Mouse (Mus musculus): ENCODE measurements at regions not wholly inside any gene's neighbourhood (a gene's known extent, or its start where the extent isn't known, plus 50 kb on each side); places are given as distances from the start of the nearest gene placed in this dataset.

DNA sequence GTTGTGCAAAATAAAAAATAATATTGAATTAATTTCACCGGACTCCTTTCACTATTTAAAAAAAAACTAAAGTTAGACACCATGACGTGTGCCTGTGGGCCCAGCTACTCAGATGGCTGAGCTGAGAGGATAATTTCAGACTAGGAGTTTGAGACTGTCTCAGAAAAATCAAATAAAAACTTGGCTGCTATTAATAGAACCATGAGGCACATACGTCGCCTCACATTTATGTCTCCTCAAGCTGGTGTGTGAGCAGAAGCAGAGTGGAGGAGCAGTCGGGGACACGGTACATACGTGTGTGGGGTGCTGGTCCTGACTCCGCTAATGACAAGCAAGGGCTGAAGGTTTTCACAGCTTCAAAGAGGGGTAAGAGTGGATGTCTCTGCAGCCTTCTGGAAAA, 52.8 kb upstream of the Dmrtb1 start:
- TF ChIP-seq CTCF (conservative IDR thresholded peaks at IDR 0.05), result no peak
- Histone ChIP-seq H3K4me3 (no peak overlapping the region), H3K27ac (0 out of 2 replicates have a peak overlapping the region, but pooled peaks have one; percentile 29)
- DNase-seq (ENCODE audit: low spot score in 2 of 2), result no peak

DNA sequence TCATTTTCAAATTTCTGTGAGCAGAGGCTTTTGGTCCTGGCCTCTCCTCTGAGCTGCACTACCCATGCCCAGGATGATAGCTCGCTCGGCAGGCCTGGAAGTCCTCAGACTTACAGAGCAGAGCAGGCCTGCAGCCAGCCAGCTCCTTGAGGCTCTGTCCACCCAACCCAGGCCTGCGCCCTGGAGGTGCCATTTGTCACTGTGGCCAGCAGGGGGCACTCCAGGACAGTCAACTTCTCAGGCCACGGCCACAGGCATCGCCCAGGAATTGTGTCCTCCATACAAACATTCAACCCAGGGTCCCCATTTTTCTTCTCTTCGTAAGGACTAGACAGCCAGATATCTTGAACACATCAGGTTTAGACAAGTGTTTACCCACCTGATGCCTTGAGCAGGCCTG, 53.9 kb upstream of the Dmrtb1 start:
- H3K4me3 ChIP-seq, result no peak overlapping the region
- H3K27ac ChIP-seq, result 0 out of 2 replicates have a peak overlapping the region, but pooled peaks have one; percentile 29
- DNase-seq (ENCODE audit: low spot score in 2 of 2), result peak; percentile 72 to 93
- TF ChIP-seq CTCF (conservative IDR thresholded peaks at IDR 0.05), result peak; percentile 99

DNA sequence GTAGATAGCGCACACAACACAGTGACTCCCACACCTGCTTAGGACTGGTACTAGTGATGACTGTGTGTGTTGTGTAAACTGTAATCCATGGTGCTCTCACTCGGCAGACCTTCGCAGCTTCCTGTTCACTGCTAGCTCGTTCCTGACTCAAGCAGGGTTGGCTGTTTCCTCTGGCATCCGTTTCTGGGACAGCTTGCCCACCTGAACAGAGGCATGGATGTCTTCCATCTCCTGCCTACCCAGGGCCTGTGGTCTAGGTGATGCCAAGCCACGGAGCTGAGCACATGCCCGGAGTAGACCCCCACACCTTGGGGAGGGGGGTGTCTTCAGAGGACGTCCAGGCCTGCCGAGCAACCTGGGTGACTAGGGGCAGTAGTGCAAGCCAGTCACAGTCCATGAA, 54.7 kb upstream of the Dmrtb1 start:
- Histone ChIP-seq H3K27ac (no peak overlapping the region), H3K4me3 (no peak overlapping the region)
- TF ChIP-seq CTCF (conservative IDR thresholded peaks at IDR 0.05), result no peak
- DNase-seq (ENCODE audit: low spot score in 2 of 2), result no peak

DNA sequence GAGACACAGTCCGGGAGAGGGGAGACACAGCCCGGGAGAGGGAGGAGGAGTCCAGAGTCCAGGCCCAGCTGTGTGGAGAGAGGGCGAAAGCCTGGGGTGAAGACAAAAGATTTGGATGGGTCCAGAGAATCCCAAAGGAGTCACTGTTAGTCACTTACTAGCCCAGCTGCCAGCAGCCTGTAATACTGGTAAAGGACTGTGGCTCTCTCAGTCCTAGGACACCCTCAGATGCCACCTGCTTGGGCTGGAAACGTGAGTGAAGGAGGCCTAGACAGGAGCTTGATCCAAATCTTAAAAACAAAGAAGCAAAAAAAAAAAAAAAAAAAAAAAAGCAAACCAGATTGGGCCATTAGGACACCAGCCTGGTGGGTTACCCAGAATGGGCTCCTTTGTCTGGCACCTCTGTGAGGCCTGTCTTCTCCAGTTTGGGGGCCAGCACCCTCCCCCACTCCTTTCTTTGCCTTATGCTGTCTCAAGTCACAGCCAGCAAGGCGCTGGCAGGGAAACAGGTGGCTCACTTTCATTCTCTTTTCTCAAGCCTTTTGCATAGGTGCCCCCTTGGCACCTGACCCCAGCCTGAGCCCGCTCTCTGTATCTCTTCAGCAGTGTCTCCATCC, 55.9 kb upstream of the Dmrtb1 start:
- H3K4me3 ChIP-seq, result no peak overlapping the region
- H3K27ac ChIP-seq, result no peak overlapping the region
- no peak for TF ChIP-seq CTCF (conservative IDR thresholded peaks at IDR 0.05)

DNA sequence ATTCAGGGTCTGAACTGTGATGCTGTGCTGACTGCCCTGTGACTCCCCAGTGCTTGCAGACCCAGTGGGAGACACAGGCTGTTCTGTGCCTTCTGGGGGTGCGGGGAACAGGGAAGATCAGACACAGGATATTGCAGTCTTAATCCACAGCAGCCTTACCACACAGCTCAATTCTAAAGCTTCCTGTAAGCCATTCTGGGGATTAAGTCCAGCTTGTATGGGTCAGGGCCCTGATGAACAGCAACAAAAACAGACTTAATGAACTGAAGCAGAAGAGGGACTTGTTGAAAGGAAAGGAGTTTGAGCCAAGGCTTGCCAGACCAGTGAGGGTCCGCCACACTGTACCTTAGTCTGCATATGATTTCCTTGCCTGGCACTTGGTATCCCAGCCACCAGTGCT, 58.4 kb upstream of the Lrp8 start:
- TF ChIP-seq CTCF (conservative IDR thresholded peaks at IDR 0.05), result no peak
- Histone ChIP-seq H3K4me3 (no peak overlapping the region), H3K27ac (no peak overlapping the region)
- no peak for DNase-seq (ENCODE audit: low spot score in 2 of 2)

More for the DNA sequence above, 55.9 kb upstream of the Dmrtb1 start:
- no peak for DNase-seq (ENCODE audit: low spot score in 2 of 2)

DNA sequence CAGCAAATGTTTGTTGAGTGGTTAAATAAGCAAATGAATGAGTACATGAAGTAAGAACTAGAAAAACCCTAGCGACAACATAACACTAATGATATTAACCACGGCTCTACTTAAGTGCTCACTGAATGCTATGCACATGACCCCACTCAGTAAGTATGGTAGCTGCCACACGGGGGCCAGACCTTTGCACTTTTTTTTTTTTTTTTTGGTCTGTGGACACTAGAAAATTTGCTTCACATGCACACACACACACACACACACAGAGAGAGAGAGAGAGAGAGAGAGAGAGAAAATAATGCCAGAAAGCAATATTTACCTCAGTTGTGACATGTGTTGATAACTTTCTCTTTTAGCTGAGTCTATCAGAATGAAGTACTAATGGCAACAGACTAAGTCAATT, 55.7 kb upstream of the Lrp8 start:
- TF ChIP-seq CTCF (conservative IDR thresholded peaks at IDR 0.05), result no peak
- H3K27ac ChIP-seq, result no peak overlapping the region
- no peak for DNase-seq (ENCODE audit: low spot score in 2 of 2)

DNA sequence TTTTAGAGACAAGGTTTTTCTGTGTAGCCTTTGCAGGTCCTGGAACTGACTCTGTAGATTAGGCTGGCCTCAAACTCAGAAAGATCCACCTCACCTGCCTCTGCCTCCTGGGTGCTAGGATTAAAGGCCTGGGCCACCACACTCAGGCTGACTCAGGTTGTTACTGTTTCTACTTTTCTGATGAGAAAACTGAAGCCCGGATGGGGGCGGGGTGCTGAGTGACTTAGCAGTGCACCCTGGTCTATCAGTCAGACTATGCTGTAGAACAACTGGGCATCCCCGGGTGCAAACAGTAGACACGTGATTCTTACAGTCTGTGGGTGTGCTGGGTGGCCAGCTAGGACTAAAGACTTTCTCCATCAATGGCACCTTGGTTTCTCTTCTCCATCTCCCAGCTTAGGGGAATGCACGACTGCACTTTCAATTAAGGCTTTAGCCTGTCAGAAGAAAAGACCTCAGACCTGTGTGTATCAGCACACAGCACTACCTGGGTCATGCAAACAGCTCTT, 55.1 kb upstream of the Lrp8 start:
- no peak for TF ChIP-seq CTCF (conservative IDR thresholded peaks at IDR 0.05)
- H3K27ac ChIP-seq, result no peak overlapping the region
- H3K4me3 ChIP-seq, result no peak overlapping the region
- DNase-seq (ENCODE audit: low spot score in 2 of 2), result no peak

More for the DNA sequence above, 55.7 kb upstream of the Lrp8 start:
- no peak overlapping the region for H3K4me3 ChIP-seq

DNA sequence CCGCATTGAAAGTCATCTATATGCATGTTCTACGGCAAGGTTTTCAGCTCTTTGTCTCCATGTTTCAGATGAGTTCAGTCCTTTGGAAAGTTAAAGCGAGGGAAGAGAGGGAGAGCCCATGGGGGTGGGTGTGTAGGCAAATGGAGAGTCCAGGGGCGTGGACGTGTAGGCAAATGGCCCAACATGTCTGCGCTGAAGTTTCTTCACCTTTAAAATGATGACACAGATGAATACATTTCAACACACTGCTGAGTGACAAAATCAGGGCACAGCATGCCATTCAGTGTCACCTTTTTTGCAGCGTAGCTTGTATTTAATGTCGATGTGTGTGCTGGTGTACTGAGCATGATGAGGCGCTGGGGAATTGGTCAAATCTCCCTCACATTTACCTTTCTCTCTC, 54.6 kb upstream of the Lrp8 start:
- no peak for TF ChIP-seq CTCF (conservative IDR thresholded peaks at IDR 0.05)
- H3K27ac ChIP-seq, result no peak overlapping the region
- no peak overlapping the region for H3K4me3 ChIP-seq
- DNase-seq (ENCODE audit: low spot score in 2 of 2), result no peak

DNA sequence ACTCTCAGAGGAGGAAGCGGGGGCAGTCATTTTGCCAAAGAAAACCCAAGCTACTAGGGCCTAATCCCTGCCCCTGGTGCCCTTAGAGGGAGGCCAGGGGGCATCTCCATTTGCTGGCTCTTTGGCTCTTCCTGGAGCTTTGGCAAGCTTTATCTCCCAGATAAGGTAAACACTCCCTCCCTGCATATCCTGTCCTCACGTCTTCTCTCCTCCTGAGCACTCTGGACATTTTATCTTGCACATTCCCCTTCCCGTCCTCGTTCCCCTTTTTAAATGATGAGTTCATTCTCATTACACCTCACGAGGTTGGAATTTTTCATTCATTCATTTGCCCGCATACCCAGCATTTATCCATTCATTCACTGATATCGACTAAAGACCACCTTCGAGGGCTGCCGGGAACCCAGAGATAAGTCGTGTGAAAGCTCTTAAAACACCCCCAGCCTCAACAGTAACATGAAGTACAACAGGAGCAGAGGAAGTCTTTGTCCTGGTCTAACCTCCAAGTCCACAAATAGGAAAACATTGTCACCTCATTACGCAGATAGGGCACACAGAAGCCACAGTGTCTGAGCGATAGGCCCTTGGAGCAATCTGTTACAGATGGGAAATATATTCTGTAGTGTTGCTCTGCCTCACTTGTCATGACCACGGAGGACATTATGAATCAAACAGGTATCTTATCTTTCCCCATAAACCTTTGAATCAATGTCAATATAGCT, 54.0 kb upstream of the Lrp8 start:
- no peak for DNase-seq (ENCODE audit: low spot score in 2 of 2)
- no peak for TF ChIP-seq CTCF (conservative IDR thresholded peaks at IDR 0.05)
- Histone ChIP-seq H3K4me3 (no peak overlapping the region), H3K27ac (no peak overlapping the region)

DNA sequence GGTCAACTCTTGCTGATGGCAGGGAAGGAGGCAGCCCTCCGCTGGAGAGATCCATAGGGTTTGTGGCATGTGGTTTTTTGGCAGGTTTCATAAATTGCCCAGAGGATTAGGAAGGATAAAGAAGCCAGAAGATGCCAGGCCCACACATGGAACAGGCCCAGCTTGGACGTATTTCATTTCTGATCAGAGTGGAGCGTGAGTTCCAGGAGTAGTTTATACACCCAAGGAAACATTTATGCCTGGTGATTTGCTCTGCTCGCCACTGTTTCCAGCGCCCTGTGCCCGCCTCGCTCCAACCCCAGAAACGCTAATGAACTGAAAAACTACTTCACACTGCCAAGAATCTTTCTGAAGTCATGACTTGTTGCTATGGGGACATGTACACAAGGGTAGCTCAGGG, 53.0 kb upstream of the Lrp8 start:
- no peak overlapping the region for H3K4me3 ChIP-seq
- no peak overlapping the region for H3K27ac ChIP-seq
- DNase-seq (ENCODE audit: low spot score in 2 of 2), result no peak
- TF ChIP-seq CTCF (conservative IDR thresholded peaks at IDR 0.05), result no peak

DNA sequence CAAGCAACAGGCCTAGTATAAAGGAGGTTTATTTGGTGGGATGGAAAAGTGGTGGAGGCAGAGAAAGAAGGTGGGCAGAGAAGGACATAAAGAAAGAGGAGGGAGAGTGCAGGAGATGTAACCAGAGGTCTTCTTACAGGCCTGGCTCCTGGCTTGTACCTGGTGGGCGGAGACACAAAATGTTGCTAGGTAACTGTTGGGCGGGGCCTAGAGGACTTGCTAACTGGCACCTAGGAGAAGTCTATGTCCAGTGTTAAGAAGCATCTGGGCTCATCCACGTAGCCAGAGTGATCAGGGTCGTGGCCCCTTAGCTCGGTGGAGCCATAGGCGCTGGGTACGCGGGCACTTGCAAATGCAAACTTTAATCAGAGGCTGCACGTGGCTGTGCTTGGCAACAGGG, 52.0 kb upstream of the Lrp8 start:
- TF ChIP-seq CTCF (conservative IDR thresholded peaks at IDR 0.05), result no peak
- H3K4me3 ChIP-seq, result no peak overlapping the region
- DNase-seq (ENCODE audit: low spot score in 2 of 2), result no peak
- H3K27ac ChIP-seq, result no peak overlapping the region

Measured in layer of hippocampus, adult 2 months (tissue).